In genomic region chr5:103821500-103822298, GRCm38 (mm10) we compare ENCODE assay signal across 16 mouse cellular contexts.
DNase-seq lines count a peak whose midpoint lies in the region; ATAC-seq and TF ChIP-seq lines count a peak whose summit lies in the region.
"Had no signal": no experiment of that assay in that cellular context is flagged by ENCODE, and none has a peak within 500 bp of the region (broad histone marks: within the 10 kb centered on the region; RNA-seq: fewer than 3 reads in every experiment).

No protein-coding gene starts in this region.

- no peak for TF ChIP-seq POLR2A in thymus, adult 2 months (IDR thresholded peaks at IDR 0.05; ENCODE audit: control insufficient read depth, extremely low read depth, insufficient read depth, low read length, poor library complexity)

- no peak overlapping the region for H3K9ac ChIP-seq in kidney, embryonic 15.5 days
- H3K9ac ChIP-seq in kidney, embryonic 14.5 days (ENCODE audit: low read depth, low read length), result no peak overlapping the region
- no peak overlapping the region for H3K9ac ChIP-seq in intestine, embryonic 16.5 days (ENCODE audit: low read depth, low read length)
- H3K9ac ChIP-seq: embryonic facial prominence, embryonic 15.5 days; lung, embryonic 14.5 days had no signal

- peaks cover 16% of the 10 kb centered on the region for H3K4me1 ChIP-seq in kidney, embryonic 15.5 days
- H3K4me1 ChIP-seq in kidney, embryonic 14.5 days (ENCODE audit: control insufficient read depth, insufficient read depth, low read length), result peaks cover 9% of the 10 kb centered on the region; the same call in 1 of the 2 replicates
- H3K4me1 ChIP-seq in intestine, embryonic 16.5 days (ENCODE audit: control insufficient read depth, insufficient read depth, low read length), result peaks cover 6% of the 10 kb centered on the region; the same call in 1 of the 2 replicates
- peaks cover 25% of the 10 kb centered on the region for H3K4me1 ChIP-seq in thymus, adult 2 months (replicated peaks; ENCODE audit: control insufficient read depth, insufficient read depth, low read length)

- 69% methylated on average over 13 of the region's 13 CpGs for WGBS in kidney, embryonic 15.5 days
- 69% methylated on average over 13 of the region's 13 CpGs for WGBS in kidney, embryonic 14.5 days
- WGBS in intestine, embryonic 16.5 days, result 60% methylated on average over 13 of the region's 13 CpGs
- 64% methylated on average over 13 of the region's 13 CpGs for WGBS in thymus, adult 2 months

- no peak overlapping the region for H3K4me2 ChIP-seq in kidney, embryonic 15.5 days
- H3K4me2 ChIP-seq in kidney, embryonic 14.5 days (replicated peaks; ENCODE audit: low read depth, low read length), result no peak overlapping the region
- no peak overlapping the region for H3K4me2 ChIP-seq in intestine, embryonic 16.5 days (ENCODE audit: low read depth, low read length)
- H3K4me2 ChIP-seq: embryonic facial prominence, embryonic 15.5 days; lung, embryonic 14.5 days had no signal

- H3K9me3 ChIP-seq in kidney, embryonic 15.5 days (replicated peaks), result no peaks in the 10 kb centered on the region
- H3K9me3 ChIP-seq in kidney, embryonic 14.5 days (ENCODE audit: control insufficient read depth, low read length), result no peaks in the 10 kb centered on the region
- no peaks in the 10 kb centered on the region for H3K9me3 ChIP-seq in intestine, embryonic 16.5 days (ENCODE audit: control insufficient read depth, low read length)
- H3K9me3 ChIP-seq: embryonic facial prominence, embryonic 15.5 days had no signal

- ATAC-seq in kidney, embryonic 15.5 days (replicated peaks; ENCODE audit: low FRiP score), result no peak
- ATAC-seq in kidney, embryonic 14.5 days (ENCODE audit: low FRiP score, low TSS enrichment), result no peak
- 0 out of 2 replicates have a peak, but pooled peaks have one; percentile 38 for ATAC-seq in intestine, embryonic 16.5 days
- ATAC-seq: hindbrain, embryonic 16.5 days; midbrain, embryonic 16.5 days had no signal

- no peak overlapping the region for H3K4me3 ChIP-seq in kidney, embryonic 15.5 days (replicated peaks)
- H3K4me3 ChIP-seq in kidney, embryonic 14.5 days (ENCODE audit: low read length), result no peak overlapping the region
- H3K4me3 ChIP-seq in intestine, embryonic 16.5 days (ENCODE audit: low read length), result no peak overlapping the region
- no peak overlapping the region for H3K4me3 ChIP-seq in thymus, adult 2 months (ENCODE audit: control insufficient read depth, insufficient read depth, low read length)
- H3K4me3 ChIP-seq: embryonic facial prominence, embryonic 15.5 days; heart, adult 2 months had no signal

- no peaks in the 10 kb centered on the region for H3K27me3 ChIP-seq in kidney, embryonic 15.5 days
- no peaks in the 10 kb centered on the region for H3K27me3 ChIP-seq in kidney, embryonic 14.5 days (ENCODE audit: control insufficient read depth, insufficient read depth, low read length)
- H3K27me3 ChIP-seq in intestine, embryonic 16.5 days (replicated peaks; ENCODE audit: control insufficient read depth, insufficient read depth, low read length), result no peaks in the 10 kb centered on the region
- no peaks in the 10 kb centered on the region for H3K27me3 ChIP-seq in thymus, adult 2 months (ENCODE audit: control insufficient read depth, insufficient read depth, low read length)
- H3K27me3 ChIP-seq: embryonic facial prominence, embryonic 15.5 days had no signal

- no peak for TF ChIP-seq CTCF in thymus, adult 2 months (IDR thresholded peaks at IDR 0.05; ENCODE audit: borderline replicate concordance, control insufficient read depth, extremely low read depth, insufficient read depth, low read length, poor library complexity)

- H3K36me3 ChIP-seq in kidney, embryonic 15.5 days, result peaks cover 14% of the 10 kb centered on the region
- peaks cover 7% of the 10 kb centered on the region for H3K36me3 ChIP-seq in kidney, embryonic 14.5 days (ENCODE audit: control insufficient read depth, insufficient read depth, low read length)
- no peaks in the 10 kb centered on the region for H3K36me3 ChIP-seq in intestine, embryonic 16.5 days (ENCODE audit: control insufficient read depth, insufficient read depth, low read length)
- H3K36me3 ChIP-seq in thymus, adult 2 months (ENCODE audit: control insufficient read depth, insufficient read depth, low read length), result peaks cover 28% of the 10 kb centered on the region
- H3K36me3 ChIP-seq: embryonic facial prominence, embryonic 15.5 days had no signal

- peak; percentile 50 for DNase-seq in brain, adult 2 months (ENCODE audit: low read depth, low spot score)
- DNase-seq in thymus, adult 2 months, result peak; percentile 52
- DNase-seq in right cerebral cortex, postnatal 36 days (ENCODE audit: low spot score in 2 of 2), result no peak
- DNase-seq in adrenal gland, adult 2 months, result no peak
- no peak for DNase-seq in spleen, postnatal 10 days (ENCODE audit: low spot score in 2 of 2)
- DNase-seq: gastrocnemius, postnatal 10 days; heart, adult 2 months; kidney, adult 18-20 months; lung, embryonic 14.5 days; right cerebral cortex, postnatal 25 days had no signal

- peak overlapping the region; percentile 45 for H3K27ac ChIP-seq in kidney, embryonic 15.5 days
- H3K27ac ChIP-seq in kidney, embryonic 14.5 days (ENCODE audit: low read depth, low read length), result no peak overlapping the region
- no peak overlapping the region for H3K27ac ChIP-seq in intestine, embryonic 16.5 days (ENCODE audit: low read length)
- peak overlapping the region; percentile 86 for H3K27ac ChIP-seq in thymus, adult 2 months (ENCODE audit: control insufficient read depth, insufficient read depth, low read length)
- H3K27ac ChIP-seq: heart, adult 2 months had no signal

Comparison
In these comparisons a context has a peak if more than half of its experiments do, and no peak if none do; other contexts are left out.
1. H3K27ac ChIP-seq: peak in kidney, embryonic 15.5 days (single experiment) and thymus, adult 2 months (single experiment); none in kidney, embryonic 14.5 days (single experiment) and intestine, embryonic 16.5 days (single experiment).
2. DNase-seq: peak in brain, adult 2 months (single experiment) and thymus, adult 2 months (single experiment); none in right cerebral cortex, postnatal 36 days (0 of 2), adrenal gland, adult 2 months (single experiment) and spleen, postnatal 10 days (0 of 2).